Mouse (Mus musculus) NIH3T3 (cell line): ENCODE results near the gene Inpp5f.
"Not testable (repeated sequence)": the region's sequence is repeated elsewhere in the genome, so short reads cannot be mapped to it uniquely, and the experiment has no call there.

ENCODE experiments used
- DNase-seq: peaks from one replicate; pipeline ENCODE4 v3.0.0-alpha.2; 2012; ENCODE audit warnings: low read depth

Gene Inpp5f

GRCm38 (mm10) chr7:128610897-128611798, at the start of gene Inpp5f:
TSS of gene Inpp5f (plus strand) at chr7:128611328.
- peak; percentile 99 for DNase-seq

GRCm38 (mm10) chr7:128563373-128563772, 47.8 kb upstream of the Inpp5f start:
- peak; percentile 41 for DNase-seq

GRCm38 (mm10) chr7:128566311-128566710, 44.8 kb upstream of the Inpp5f start:
- no peak for DNase-seq

- DNase-seq = no peak
These were observed 43.4 kb upstream of the Inpp5f start for GRCm38 (mm10) chr7:128567561-128568244.

- DNase-seq = not testable (repeated sequence)
These were observed 41.7 kb upstream of the Inpp5f start for GRCm38 (mm10) chr7:128569429-128569828.

- peak; percentile 44 for DNase-seq
These were observed 41.0 kb upstream of the Inpp5f start for GRCm38 (mm10) chr7:128569987-128570656.

GRCm38 (mm10) chr7:128570657-128571056, 40.5 kb upstream of the Inpp5f start:
- not testable (repeated sequence) for DNase-seq

GRCm38 (mm10) chr7:128572030-128572429, 39.1 kb upstream of the Inpp5f start:
- no peak for DNase-seq

GRCm38 (mm10) chr7:128575211-128575610, 35.9 kb upstream of the Inpp5f start:
- DNase-seq = no peak

GRCm38 (mm10) chr7:128575794-128576193, 35.3 kb upstream of the Inpp5f start:
- DNase-seq = no peak

- no peak for DNase-seq
These were observed 33.5 kb upstream of the Inpp5f start for GRCm38 (mm10) chr7:128577607-128578006.

- DNase-seq = no peak
These were observed 32.8 kb upstream of the Inpp5f start for GRCm38 (mm10) chr7:128578199-128578945.

GRCm38 (mm10) chr7:128579381-128579780, 31.7 kb upstream of the Inpp5f start:
- no peak for DNase-seq

GRCm38 (mm10) chr7:128580318-128580717, 30.8 kb upstream of the Inpp5f start:
- no peak for DNase-seq

GRCm38 (mm10) chr7:128581864-128582484, 29.2 kb upstream of the Inpp5f start:
- DNase-seq = peak; percentile 56

GRCm38 (mm10) chr7:128583213-128583948, 27.7 kb upstream of the Inpp5f start:
- peak; percentile 69 for DNase-seq

GRCm38 (mm10) chr7:128587334-128587933, 23.7 kb upstream of the Inpp5f start:
- DNase-seq = no peak

- no peak for DNase-seq
These were observed 19.6 kb upstream of the Inpp5f start for GRCm38 (mm10) chr7:128591345-128592084.
